Mouse (Mus musculus) liver, adult (tissue): Measurements from ENCODE around the gene Arntl2.

Experiments used
- GATA4 ChIP-seq: IDR thresholded peaks from 2 replicates; pipeline ENCODE4 v1.6.1; 2014; ENCODE audit warnings: mild to moderate bottlenecking, low read length; ENCODE audit not compliant: insufficient replicate concordance

The Arntl2 gene

DNA sequence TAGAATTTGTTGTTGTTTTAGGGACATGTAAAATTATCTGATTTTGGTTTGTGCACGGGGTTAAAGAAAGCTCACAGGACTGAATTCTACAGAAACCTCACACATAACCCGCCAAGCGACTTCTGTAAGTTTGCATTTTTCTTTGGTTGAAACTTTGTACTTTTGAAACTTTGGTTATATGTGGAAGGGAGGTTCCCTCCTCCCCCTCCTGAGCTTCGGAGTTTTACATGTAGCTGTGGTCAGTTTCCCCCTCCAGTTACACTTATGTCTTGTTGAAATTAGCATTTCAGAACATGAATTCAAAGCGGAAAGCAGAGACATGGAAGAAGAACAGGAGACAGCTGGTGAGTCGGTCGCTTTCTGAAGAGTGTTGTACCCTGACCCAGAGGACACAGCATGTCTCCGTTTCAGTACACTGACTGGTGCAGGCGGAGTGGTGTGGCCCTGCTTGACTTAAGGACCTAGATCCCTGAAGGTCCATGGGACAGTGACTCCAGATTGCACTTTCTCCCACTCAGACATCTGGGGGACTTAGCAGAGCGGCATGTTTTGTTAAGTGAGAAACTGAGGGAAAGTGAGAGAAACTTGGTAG lies 26.9 kb upstream of the Arntl2 start:
- no peak for TF ChIP-seq GATA4

GRCm38 (mm10) chr6:146770005-146770745 lies 25.7 kb upstream of the Arntl2 start:
- TF ChIP-seq GATA4 = no peak

DNA sequence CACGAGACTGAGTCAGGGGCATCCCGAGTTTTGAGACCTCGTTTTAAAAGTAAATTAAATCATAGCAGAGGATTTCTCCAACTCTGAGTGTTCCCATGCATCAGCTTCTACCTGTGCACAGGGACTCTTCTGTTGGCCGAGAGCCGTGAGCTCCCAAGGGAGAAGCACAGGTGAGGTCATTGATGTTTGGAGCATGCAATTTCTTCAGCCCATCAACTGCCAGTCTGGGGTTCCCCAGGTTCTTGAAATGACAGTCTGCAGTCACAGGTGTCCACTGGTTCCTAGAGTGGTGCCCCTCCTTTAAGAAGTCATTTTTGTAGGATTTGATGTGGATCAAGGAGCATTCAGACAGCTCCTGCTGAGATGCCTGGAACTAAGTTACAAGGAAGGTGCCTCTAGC lies 25.0 kb upstream of the Arntl2 start:
- TF ChIP-seq GATA4 = no peak

GRCm38 (mm10) chr6:146776610-146777389 lies 19.1 kb upstream of the Arntl2 start:
- no peak for TF ChIP-seq GATA4

GRCm38 (mm10) chr6:146778055-146778454 lies 17.8 kb upstream of the Arntl2 start:
- TF ChIP-seq GATA4 = no peak

DNA sequence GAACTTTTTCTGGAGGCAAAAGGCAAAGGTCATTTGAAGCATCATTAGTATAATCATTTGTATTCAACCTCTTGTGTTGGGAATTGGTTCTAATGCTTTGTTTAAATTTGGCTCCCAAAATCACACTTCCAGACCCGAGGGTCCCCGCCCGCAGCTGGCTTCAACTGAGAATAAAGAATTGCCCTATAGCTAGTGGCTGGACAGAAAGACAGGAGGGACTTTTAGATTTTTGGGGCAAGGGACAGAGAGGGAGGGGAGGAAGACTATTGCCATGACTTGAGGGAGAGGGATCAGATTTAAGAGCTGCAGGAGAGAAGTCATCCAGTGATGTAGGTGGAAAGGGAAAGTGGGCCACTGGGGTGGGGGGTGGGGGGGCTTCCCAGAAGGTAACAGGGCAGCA lies 14.3 kb upstream of the Arntl2 start:
- TF ChIP-seq GATA4 = no peak

DNA sequence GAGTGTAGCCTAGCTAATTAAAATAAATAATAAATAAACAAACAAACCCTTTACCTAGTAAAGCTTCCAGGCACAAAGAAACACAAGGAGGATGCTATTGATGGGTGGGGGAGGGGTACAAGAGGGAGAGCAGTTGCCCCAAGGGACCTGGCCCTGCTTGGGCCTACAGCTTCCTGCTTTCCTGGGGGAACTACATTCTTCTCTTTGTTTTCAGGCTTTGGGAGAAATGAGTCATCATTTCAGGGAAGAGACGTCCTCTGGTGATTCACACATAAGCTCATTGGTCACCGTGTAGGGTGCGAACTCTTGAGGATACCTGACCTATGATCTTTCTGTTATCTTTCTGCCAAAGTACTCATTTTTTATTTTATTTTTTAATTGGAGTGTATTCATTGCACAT lies 2.3 kb upstream of the Arntl2 start:
- TF ChIP-seq GATA4 = no peak

- no peak for TF ChIP-seq GATA4
These were observed 510 bp upstream of the Arntl2 start for GRCm38 (mm10) chr6:146795166-146795923.

DNA sequence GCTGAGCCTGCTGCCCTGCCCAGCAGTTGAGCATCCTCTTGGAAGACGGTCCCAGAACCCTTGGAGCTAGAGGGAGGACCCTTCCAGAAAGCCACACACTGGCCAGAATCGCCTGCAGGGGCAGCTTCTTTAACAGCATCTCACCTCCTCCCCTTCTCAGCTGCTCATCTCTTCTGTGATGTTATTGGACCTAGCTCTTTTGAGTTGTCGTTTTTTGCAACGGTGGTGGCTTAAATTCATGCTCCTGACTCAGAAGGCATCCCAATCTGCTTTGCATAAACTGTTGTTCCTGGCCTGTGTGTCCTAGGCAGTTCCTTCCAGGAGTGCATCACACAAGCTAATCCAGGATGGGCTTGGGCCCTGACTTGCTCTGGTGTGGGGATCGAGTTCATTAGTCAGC lies 1.6 kb downstream of the Arntl2 start:
- TF ChIP-seq GATA4 = no peak

DNA sequence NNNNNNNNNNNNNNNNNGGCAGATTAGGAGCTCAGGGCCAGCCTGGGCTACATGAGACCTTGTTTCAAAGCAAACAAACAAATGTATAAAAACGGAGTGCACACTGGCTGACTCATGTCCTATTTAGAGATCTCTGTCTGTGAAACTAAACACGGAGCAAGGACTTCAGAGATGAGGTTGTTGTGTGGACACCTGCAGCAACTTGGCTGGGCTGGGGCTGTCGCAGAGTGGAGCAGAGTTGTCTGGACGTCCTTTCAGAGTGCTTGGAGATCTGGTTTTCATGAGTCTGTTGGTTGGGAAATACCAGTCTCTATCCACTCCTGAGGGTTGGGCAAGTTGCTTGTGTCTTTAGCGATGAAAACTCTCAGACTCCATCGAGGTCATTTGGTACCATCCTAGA lies 14.1 kb downstream of the Arntl2 start:
- TF ChIP-seq GATA4 = no peak

GRCm38 (mm10) chr6:146813007-146813406 lies 17.2 kb downstream of the Arntl2 start:
- no peak for TF ChIP-seq GATA4

- no peak for TF ChIP-seq GATA4
These were observed 24.5 kb downstream of the Arntl2 start for GRCm38 (mm10) chr6:146820177-146820965.

- no peak for TF ChIP-seq GATA4
These were observed 26.1 kb downstream of the Arntl2 start for GRCm38 (mm10) chr6:146821958-146822357.

DNA sequence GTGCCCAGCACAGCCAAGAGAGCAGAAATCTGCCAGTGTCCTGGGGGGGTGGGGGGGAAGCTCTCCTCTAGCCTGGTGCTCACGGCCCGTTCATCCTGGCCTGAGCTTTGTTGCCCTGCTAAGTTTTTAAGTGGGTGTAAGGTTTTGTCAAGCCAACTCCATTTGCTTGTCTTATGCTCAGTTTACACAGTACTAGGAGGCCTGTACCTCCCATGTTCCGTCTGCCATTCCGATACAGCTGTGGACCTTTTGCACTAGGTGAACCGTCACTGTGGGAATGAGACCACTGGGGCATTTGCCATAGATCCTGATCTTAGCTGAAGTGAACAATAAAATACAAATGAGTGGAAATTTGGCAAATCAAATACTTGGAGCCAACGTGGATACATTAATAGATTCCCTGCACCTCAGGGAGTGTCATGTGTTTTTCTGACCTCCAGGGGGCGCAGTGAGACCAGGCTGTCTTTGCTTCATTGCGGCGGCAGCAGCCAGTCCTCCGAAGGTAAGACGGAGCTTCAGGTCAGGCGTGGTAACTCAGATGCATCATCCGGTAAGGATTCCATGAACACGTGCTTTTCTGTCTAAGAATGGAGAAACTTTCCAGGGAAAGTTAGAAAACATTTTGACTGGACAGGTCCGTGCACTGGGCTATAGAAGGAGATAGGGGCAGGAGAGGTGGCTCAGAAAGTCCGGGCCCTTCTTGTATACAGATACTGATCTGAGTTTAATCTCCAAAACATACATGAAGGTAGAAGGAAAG lies 29.1 kb downstream of the Arntl2 start:
- no peak for TF ChIP-seq GATA4
